Mouse (Mus musculus): Measurements from ENCODE around the gene Herpud1.

Herpud1 gene

GRCm38 (mm10) chr8:94408443-94409080, 22.3 kb downstream of the Herpud1 start:
- DNase-seq (ENCODE audit: low spot score in 2 of 2): no peak

- no peak for DNase-seq (ENCODE audit: low spot score in 2 of 2)
These were observed 23.3 kb downstream of the Herpud1 start for GRCm38 (mm10) chr8:94409523-94409922.

- no peak for DNase-seq (ENCODE audit: low spot score in 2 of 2)
These were observed 26.3 kb downstream of the Herpud1 start for GRCm38 (mm10) chr8:94412518-94412917.

- no peak for DNase-seq (ENCODE audit: low spot score in 2 of 2)
These were observed 27.3 kb downstream of the Herpud1 start for GRCm38 (mm10) chr8:94413509-94413908.

- no peak for DNase-seq (ENCODE audit: low spot score in 2 of 2)
These were observed 29.0 kb downstream of the Herpud1 start for GRCm38 (mm10) chr8:94415218-94415617.

GRCm38 (mm10) chr8:94418017-94418416, 31.8 kb downstream of the Herpud1 start:
- no peak for DNase-seq (ENCODE audit: low spot score in 2 of 2)

- no peak for DNase-seq (ENCODE audit: low spot score in 2 of 2)
These were observed 36.0 kb downstream of the Herpud1 start for GRCm38 (mm10) chr8:94422270-94422669.

- DNase-seq (ENCODE audit: low spot score in 2 of 2): no peak
These were observed 41.7 kb downstream of the Herpud1 start for GRCm38 (mm10) chr8:94427953-94428352.

GRCm38 (mm10) chr8:94428420-94428819, 42.2 kb downstream of the Herpud1 start:
- no peak for DNase-seq (ENCODE audit: low spot score in 2 of 2)

GRCm38 (mm10) chr8:94429376-94429775, 43.1 kb downstream of the Herpud1 start:
- DNase-seq (ENCODE audit: low spot score in 2 of 2): no peak

GRCm38 (mm10) chr8:94432212-94432611, 46.0 kb downstream of the Herpud1 start:
- DNase-seq (ENCODE audit: low spot score in 2 of 2): no peak

GRCm38 (mm10) chr8:94433981-94434466, 47.8 kb downstream of the Herpud1 start, which contains the start of gene Nlrc5:
Gene Nlrc5 (plus strand): TSS chr8:94434356.
- peak; percentile 41 to 79 for DNase-seq (ENCODE audit: low spot score in 2 of 2)

- DNase-seq (ENCODE audit: low spot score in 2 of 2): no peak
These were observed 48.7 kb downstream of the Herpud1 start for GRCm38 (mm10) chr8:94434958-94435357.

GRCm38 (mm10) chr8:94435397-94436111, 49.3 kb downstream of the Herpud1 start:
- no peak for DNase-seq (ENCODE audit: low spot score in 2 of 2)

GRCm38 (mm10) chr8:94436112-94436572, 49.9 kb downstream of the Herpud1 start:
- DNase-seq (ENCODE audit: low spot score in 2 of 2): no peak

- no peak for DNase-seq (ENCODE audit: low spot score in 2 of 2)
These were observed 50.7 kb downstream of the Herpud1 start for GRCm38 (mm10) chr8:94436900-94437299.

GRCm38 (mm10) chr8:94438659-94439058, 52.4 kb downstream of the Herpud1 start:
- DNase-seq (ENCODE audit: low spot score in 2 of 2): no peak

- no peak for DNase-seq (ENCODE audit: low spot score in 2 of 2)
These were observed 53.5 kb downstream of the Herpud1 start for GRCm38 (mm10) chr8:94439691-94440090.

GRCm38 (mm10) chr8:94440389-94440788, 54.2 kb downstream of the Herpud1 start:
- no peak for DNase-seq (ENCODE audit: low spot score in 2 of 2)

GRCm38 (mm10) chr8:94441686-94442085, 55.4 kb downstream of the Herpud1 start:
- no peak for DNase-seq (ENCODE audit: low spot score in 2 of 2)

- no peak for DNase-seq (ENCODE audit: low spot score in 2 of 2)
These were observed 56.9 kb downstream of the Herpud1 start for GRCm38 (mm10) chr8:94443153-94443552.

- no peak for DNase-seq (ENCODE audit: low spot score in 2 of 2)
These were observed 58.2 kb downstream of the Herpud1 start for GRCm38 (mm10) chr8:94444480-94444879.
